Mouse (Mus musculus) limb, embryonic 14.5 days (tissue): ENCODE results near the gene Rassf6. TPM values are rescaled to one million over a fixed set of nuclear protein-coding genes. Genes with fewer than 3 reads are reported as not detected.

Experiments
- ATAC-seq: fragments of 200-750 bp; cut with Nextera tagmentation; 2 replicates; pipeline ENCODE4 v1.8.0; 2017; ENCODE audit warnings: low read depth, moderate number of reproducible peaks, moderate TSS enrichment; ENCODE audit not compliant: low FRiP score
- DNase-seq: peaks from one replicate; pipeline ENCODE4 v3.0.0-alpha.2; 2015; ENCODE audit warnings: low spot score
- H3K27ac ChIP-seq: fragments of 300-500 bp; sonication (generic); replicated peaks from 2 replicates; pipeline ENCODE4 v1.5.1; 2014; ENCODE audit warnings: low read depth, mild to moderate bottlenecking, low read length, moderate library complexity, mixed read lengths
- H3K27me3 ChIP-seq: fragments of 300-500 bp; sonication (generic); 2 replicates; pipeline ENCODE4 v1.6.1; 2014; ENCODE audit warnings: low read length, mixed read lengths; ENCODE audit not compliant: control insufficient read depth, insufficient read depth
- H3K36me3 ChIP-seq: fragments of 300-500 bp; sonication (generic); 2 replicates; pipeline ENCODE4 v1.6.1; 2014; ENCODE audit warnings: mild to moderate bottlenecking, low read length, moderate library complexity, mixed read lengths; ENCODE audit not compliant: control insufficient read depth, insufficient read depth
- H3K4me1 ChIP-seq: fragments of 300-500 bp; sonication (generic); 2 replicates; pipeline ENCODE4 v1.6.1; 2014; ENCODE audit warnings: antibody characterized with exemption, low read length, mixed read lengths; ENCODE audit not compliant: control insufficient read depth, insufficient read depth
- H3K4me2 ChIP-seq: fragments of 300-500 bp; sonication (generic); replicated peaks from 2 replicates; pipeline ENCODE4 v1.6.1; 2014; ENCODE audit warnings: low read depth, mild to moderate bottlenecking, low read length, moderate library complexity; ENCODE audit not compliant: severe bottlenecking
- H3K4me3 ChIP-seq: fragments of 300-500 bp; sonication (generic); replicated peaks from 2 replicates; pipeline ENCODE4 v1.5.1; 2014; ENCODE audit warnings: low read length
- H3K9ac ChIP-seq: fragments of 300-500 bp; sonication (generic); 2 replicates; pipeline ENCODE4 v1.6.1; 2014; ENCODE audit warnings: mild to moderate bottlenecking, low read depth, low read length, moderate library complexity; ENCODE audit not compliant: severe bottlenecking
- H3K9me3 ChIP-seq: fragments of 300-500 bp; sonication (generic); 2 replicates; pipeline ENCODE4 v1.6.1; 2016; ENCODE audit warnings: low read length; ENCODE audit not compliant: control insufficient read depth
- POLR2A ChIP-seq: fragments of 200-500 bp; IDR thresholded peaks from 2 replicates; pipeline ENCODE4 v1.8.0; 2012; ENCODE audit warnings: inconsistent platforms, mild to moderate bottlenecking, moderate library complexity, borderline replicate concordance; ENCODE audit not compliant: insufficient read depth, insufficient read length; ENCODE audit errors: extremely low read depth
- WGBS: fragments of 180-500 bp; shearing (Covaris S2); extraction: QIAGEN DNeasy Blood & Tissue Kit; methylation state at CpG from one replicate; pipeline ENCODE4 v1.1.7; 2014; 5-methylcytosine and 5-hydroxymethylcytosine counted together
- polyA plus RNA-seq, 2 experiments: library from polyadenylated mRNA; depleted of rRNA in 1 of 2; stranded (reverse) in 1 of 2; unstranded in 1 of 2; fragments of >200 nt; fragmentation: Nextera tagmentation in 1 of 2; extraction: Ambion mirVana in 1 of 2; gene quantifications; 2 replicates each; pipeline versions ENCODE4 v1.2.1 to v1.2.3; 2012 to 2014

Rassf6 gene
- polyA plus RNA-seq, 2 experiments, result 1.2 to 3.3 TPM

- TF ChIP-seq POLR2A, result no peak
Measured at GRCm38 (mm10) chr5:90645579-90645978, 5.1 kb upstream of the Rassf6 start.

GRCm38 (mm10) chr5:90641218-90641610 is 757 bp upstream of the Rassf6 start:
- H3K27me3 ChIP-seq, result no peaks in the 10 kb centered on the region
- no peak for ATAC-seq
- no peak for DNase-seq
- no peaks in the 10 kb centered on the region for H3K9me3 ChIP-seq
- no peak for TF ChIP-seq POLR2A
- no peak overlapping the region for H3K4me2 ChIP-seq
- 0 out of 2 replicates have a peak, but pooled peaks cover 3% of the 10 kb centered on the region for H3K4me1 ChIP-seq
- no peak overlapping the region for H3K4me3 ChIP-seq
- 64% methylated on average over 10 of the region's 10 CpGs for WGBS
- no peak overlapping the region for H3K9ac ChIP-seq
- no peaks in the 10 kb centered on the region for H3K36me3 ChIP-seq
- H3K27ac ChIP-seq, result no peak overlapping the region

More at GRCm38 (mm10) chr5:90645579-90645978, 5.1 kb upstream of the Rassf6 start:
- Histone ChIP-seq H3K4me2 (no peak overlapping the region), H3K9ac (no peak overlapping the region), H3K4me1 (0 out of 2 replicates have a peak, but pooled peaks cover 1% of the 10 kb centered on the region), H3K27me3 (no peaks in the 10 kb centered on the region), H3K9me3 (no peaks in the 10 kb centered on the region), H3K27ac (no peak overlapping the region), H3K4me3 (no peak overlapping the region), H3K36me3 (no peaks in the 10 kb centered on the region)
- WGBS, result 73% methylated on average over 3 of the region's 3 CpGs
- no peak for ATAC-seq
- no peak for DNase-seq

- Histone ChIP-seq H3K36me3 (no peaks in the 10 kb centered on the region), H3K4me2 (no peak overlapping the region), H3K4me3 (no peak overlapping the region), H3K27ac (no peak overlapping the region), H3K27me3 (no peaks in the 10 kb centered on the region), H3K9ac (no peak overlapping the region), H3K4me1 (peaks cover 5% of the 10 kb centered on the region; the same call in 1 of the 2 replicates), H3K9me3 (no peaks in the 10 kb centered on the region)
- WGBS, result 81% methylated on average over 7 of the region's 7 CpGs
- ATAC-seq (no peak), DNase-seq (no peak)
- no peak for TF ChIP-seq POLR2A
Measured at GRCm38 (mm10) chr5:90634885-90635284, 5.6 kb downstream of the Rassf6 start.

GRCm38 (mm10) chr5:90628530-90628929 is 11.9 kb downstream of the Rassf6 start:
- Histone ChIP-seq H3K4me1 (peaks cover 5% of the 10 kb centered on the region; the same call in 1 of the 2 replicates), H3K9me3 (no peaks in the 10 kb centered on the region), H3K27ac (no peak overlapping the region), H3K4me3 (no peak overlapping the region), H3K36me3 (no peaks in the 10 kb centered on the region), H3K4me2 (no peak overlapping the region), H3K9ac (no peak overlapping the region), H3K27me3 (no peaks in the 10 kb centered on the region)
- WGBS, result 68% methylated on average over 1 of the region's 1 CpGs
- ATAC-seq, result no peak
- no peak for TF ChIP-seq POLR2A
- DNase-seq, result no peak

GRCm38 (mm10) chr5:90628011-90628410 is 12.4 kb downstream of the Rassf6 start:
- H3K27me3 ChIP-seq, result no peaks in the 10 kb centered on the region
- DNase-seq, result no peak
- no peak overlapping the region for H3K4me3 ChIP-seq
- no peaks in the 10 kb centered on the region for H3K9me3 ChIP-seq
- H3K9ac ChIP-seq, result no peak overlapping the region
- 76% methylated on average over 3 of the region's 3 CpGs for WGBS
- no peak overlapping the region for H3K4me2 ChIP-seq
- no peak for ATAC-seq
- H3K4me1 ChIP-seq, result peaks cover 5% of the 10 kb centered on the region; the same call in 1 of the 2 replicates
- no peak for TF ChIP-seq POLR2A
- no peaks in the 10 kb centered on the region for H3K36me3 ChIP-seq
- no peak overlapping the region for H3K27ac ChIP-seq

- Histone ChIP-seq H3K4me2 (no peak overlapping the region), H3K9ac (no peak overlapping the region), H3K27me3 (no peaks in the 10 kb centered on the region), H3K36me3 (no peaks in the 10 kb centered on the region), H3K27ac (no peak overlapping the region), H3K4me1 (peaks cover 5% of the 10 kb centered on the region; the same call in 1 of the 2 replicates), H3K9me3 (no peaks in the 10 kb centered on the region), H3K4me3 (no peak overlapping the region)
- WGBS, result 95% methylated on average over 4 of the region's 4 CpGs
- TF ChIP-seq POLR2A, result no peak
- no peak for DNase-seq
- ATAC-seq, result no peak
Measured at GRCm38 (mm10) chr5:90627423-90627822, 13.0 kb downstream of the Rassf6 start.
